Mouse (Mus musculus) liver, embryonic 14.5 days (tissue): ENCODE measurements around the gene Timm50. TPM values are rescaled to one million over a fixed set of nuclear protein-coding genes. Genes with fewer than 3 reads are reported as not detected.

Experiments
- ATAC-seq: fragments of 200-750 bp; cut with Nextera tagmentation; 2 replicates; pipeline ENCODE4 v1.8.0; 2017; ENCODE audit warnings: moderate number of reproducible peaks, mild to moderate bottlenecking, moderate library complexity; ENCODE audit not compliant: insufficient read depth
- DNase-seq, 3 experiments: peaks; one replicate each; pipeline ENCODE4 v3.0.0-alpha.2; 2012 to 2013; ENCODE audit warnings: low read depth in 3 of 3, low spot score in 3 of 3
- H3K27ac ChIP-seq: fragments of 300-500 bp; sonication (generic); 2 replicates; pipeline ENCODE4 v1.5.1; 2014; ENCODE audit warnings: moderate library complexity, mild to moderate bottlenecking, control low read depth, inconsistent platforms
- H3K27me3 ChIP-seq: fragments of 300-500 bp; sonication (generic); 2 replicates; pipeline ENCODE4 v1.6.1; 2014; ENCODE audit warnings: mild to moderate bottlenecking, low read length, moderate library complexity; ENCODE audit not compliant: control insufficient read depth, insufficient read depth
- H3K36me3 ChIP-seq: fragments of 300-500 bp; sonication (generic); replicated peaks from 2 replicates; pipeline ENCODE4 v1.6.1; 2014; ENCODE audit warnings: low read depth; ENCODE audit not compliant: control insufficient read depth, insufficient read depth
- H3K4me1 ChIP-seq, 2 experiments: fragments of 200-500 bp in 1 of 2; fragments of 300-500 bp in 1 of 2; sonication (generic) in 1 of 2; replicated peaks; 2 replicates each; pipeline ENCODE4 v1.6.1; 2012 to 2014; ENCODE audit warnings: antibody characterized with exemption in 1 of 2, inconsistent platforms in 1 of 2, low read length in 1 of 2; ENCODE audit not compliant: control insufficient read depth in 2 of 2, insufficient read depth in 2 of 2
- H3K4me2 ChIP-seq: fragments of 300-500 bp; sonication (generic); 2 replicates; pipeline ENCODE4 v1.6.1; 2014; ENCODE audit warnings: low read depth, mild to moderate bottlenecking, control low read depth, moderate library complexity
- H3K4me3 ChIP-seq, 2 experiments: fragments of 200-500 bp in 1 of 2; fragments of 300-500 bp in 1 of 2; sonication (generic) in 1 of 2; 2 replicates each; pipeline ENCODE4 v1.5.1; 2012 to 2014; ENCODE audit warnings: low read depth in 2 of 2, low read length in 2 of 2, mild to moderate bottlenecking in 2 of 2, control low read depth in 1 of 2, inconsistent platforms in 1 of 2, moderate library complexity in 1 of 2; ENCODE audit not compliant: insufficient read depth in 1 of 2
- H3K9ac ChIP-seq: fragments of 300-500 bp; sonication (generic); replicated peaks from 2 replicates; pipeline ENCODE4 v1.6.1; 2014; ENCODE audit warnings: mild to moderate bottlenecking, control low read depth, moderate library complexity
- H3K9me3 ChIP-seq: fragments of 300-500 bp; sonication (generic); 2 replicates; pipeline ENCODE4 v1.6.1; 2016; ENCODE audit warnings: low read length, mixed read lengths; ENCODE audit not compliant: control insufficient read depth
- CTCF ChIP-seq: IDR thresholded peaks from 2 replicates; pipeline ENCODE4 v1.5.1; 2016; ENCODE audit warnings: antibody characterized with exemption, low read depth, control low read depth
- EP300 ChIP-seq: IDR thresholded peaks from 2 replicates; pipeline ENCODE4 v1.6.1; 2016; ENCODE audit warnings: antibody characterized with exemption, low read depth
- WGBS: fragments of 180-500 bp; shearing (Covaris S2); extraction: QIAGEN DNeasy Blood & Tissue Kit; methylation state at CpG from one replicate; pipeline ENCODE4 v1.1.7; 2014; ENCODE audit not compliant: insufficient replicate concordance; 5-methylcytosine and 5-hydroxymethylcytosine counted together
- polyA plus RNA-seq, 2 experiments: library from polyadenylated mRNA; depleted of rRNA in 1 of 2; stranded (reverse) in 1 of 2; unstranded in 1 of 2; fragments of >200 nt; fragmentation: Nextera tagmentation in 1 of 2; extraction: Ambion mirVana in 1 of 2; gene quantifications; 2 replicates each; pipeline versions ENCODE4 v1.2.1 to v1.2.3; 2012 to 2014

The Timm50 gene
- polyA plus RNA-seq, 2 experiments = 45.4 to 91.1 TPM

DNA sequence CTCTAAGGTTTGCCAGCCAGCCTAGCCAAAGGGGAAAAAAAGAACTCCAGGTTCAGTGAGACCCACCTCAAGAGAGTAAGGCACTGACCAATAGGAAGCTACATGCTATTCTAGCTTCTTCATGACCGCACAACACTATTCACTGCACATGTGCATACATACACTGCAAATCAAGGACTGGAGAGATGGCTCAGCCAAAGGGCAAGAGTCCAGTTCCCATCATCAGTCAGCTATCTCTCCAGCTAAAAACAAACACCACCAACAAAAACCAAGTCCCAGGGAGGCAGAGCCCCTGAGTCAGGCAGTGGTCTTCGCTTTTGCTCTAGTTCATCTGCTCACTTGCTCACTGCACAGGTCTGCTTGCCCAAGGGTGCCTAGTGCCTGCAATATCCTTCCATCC, 16.4 kb upstream of the Timm50 start:
- Histone ChIP-seq H3K27ac (no peak overlapping the region), H3K27me3 (no peaks in the 10 kb centered on the region), H3K9ac (no peak overlapping the region), H3K9me3 (no peaks in the 10 kb centered on the region), H3K36me3 (peaks cover 52% of the 10 kb centered on the region), H3K4me3 (no peak overlapping the region), H3K4me1 (no peaks in the 10 kb centered on the region), H3K4me2 (no peak overlapping the region)
- WGBS = 89% methylated on average over 2 of the region's 2 CpGs
- ATAC-seq (no peak), DNase-seq (no peak)
- TF ChIP-seq CTCF = no peak
- no peak for TF ChIP-seq EP300

DNA sequence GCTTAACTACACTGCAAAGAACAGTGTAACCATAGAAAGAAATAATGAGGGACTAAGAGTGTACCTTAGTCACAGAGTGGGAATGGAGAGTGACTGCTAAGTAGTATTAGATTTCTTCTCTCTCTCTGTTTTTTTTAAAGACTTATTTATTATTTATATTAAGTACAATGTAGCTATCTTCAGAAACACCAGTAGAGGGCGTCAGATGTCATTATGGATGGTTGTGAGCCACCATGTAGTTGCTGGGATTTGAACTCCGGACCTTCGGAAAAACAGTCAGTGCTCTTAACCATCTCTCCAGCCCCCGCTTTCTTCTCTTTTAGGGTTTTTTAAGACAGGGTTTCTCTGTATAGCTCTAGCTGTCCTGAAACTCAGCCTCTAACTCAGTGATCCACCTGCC, 14.6 kb upstream of the Timm50 start:
- Histone ChIP-seq H3K9me3 (no peaks in the 10 kb centered on the region), H3K4me3 (no peak overlapping the region), H3K36me3 (peaks cover 66% of the 10 kb centered on the region), H3K4me2 (no peak overlapping the region), H3K4me1 (no peaks in the 10 kb centered on the region), H3K9ac (no peak overlapping the region), H3K27ac (no peak overlapping the region), H3K27me3 (no peaks in the 10 kb centered on the region)
- WGBS = 70% methylated on average over 4 of the region's 4 CpGs
- ATAC-seq (no peak), DNase-seq (no peak)
- no peak for TF ChIP-seq CTCF
- no peak for TF ChIP-seq EP300

DNA sequence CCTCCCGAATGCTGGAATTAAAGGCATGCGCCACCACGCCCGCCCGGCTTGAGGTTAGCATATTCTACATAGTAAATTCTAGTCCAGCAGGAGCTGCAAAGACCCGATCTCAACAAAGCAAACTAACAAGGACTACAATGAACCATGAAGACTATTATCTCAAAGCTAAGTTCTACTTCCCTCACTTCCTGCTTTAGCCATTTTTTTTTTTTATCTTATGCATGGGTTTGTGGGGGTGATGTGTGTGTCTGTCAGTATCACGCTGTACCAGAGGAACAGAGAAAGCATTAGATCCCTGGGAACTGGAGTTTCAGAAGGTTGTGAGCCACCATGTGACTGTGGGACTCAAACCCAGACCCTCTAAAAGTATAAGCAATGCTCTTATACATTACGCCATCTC, 13.4 kb upstream of the Timm50 start:
- Histone ChIP-seq H3K27me3 (no peaks in the 10 kb centered on the region), H3K9me3 (no peaks in the 10 kb centered on the region), H3K4me1 (no peaks in the 10 kb centered on the region), H3K27ac (no peak overlapping the region), H3K4me2 (no peak overlapping the region), H3K36me3 (peaks cover 70% of the 10 kb centered on the region), H3K4me3 (no peak overlapping the region), H3K9ac (no peak overlapping the region)
- DNase-seq (no peak), ATAC-seq (no peak)
- TF ChIP-seq EP300 (no peak), CTCF (no peak)
- WGBS = 75% methylated on average over 8 of the region's 8 CpGs

DNA sequence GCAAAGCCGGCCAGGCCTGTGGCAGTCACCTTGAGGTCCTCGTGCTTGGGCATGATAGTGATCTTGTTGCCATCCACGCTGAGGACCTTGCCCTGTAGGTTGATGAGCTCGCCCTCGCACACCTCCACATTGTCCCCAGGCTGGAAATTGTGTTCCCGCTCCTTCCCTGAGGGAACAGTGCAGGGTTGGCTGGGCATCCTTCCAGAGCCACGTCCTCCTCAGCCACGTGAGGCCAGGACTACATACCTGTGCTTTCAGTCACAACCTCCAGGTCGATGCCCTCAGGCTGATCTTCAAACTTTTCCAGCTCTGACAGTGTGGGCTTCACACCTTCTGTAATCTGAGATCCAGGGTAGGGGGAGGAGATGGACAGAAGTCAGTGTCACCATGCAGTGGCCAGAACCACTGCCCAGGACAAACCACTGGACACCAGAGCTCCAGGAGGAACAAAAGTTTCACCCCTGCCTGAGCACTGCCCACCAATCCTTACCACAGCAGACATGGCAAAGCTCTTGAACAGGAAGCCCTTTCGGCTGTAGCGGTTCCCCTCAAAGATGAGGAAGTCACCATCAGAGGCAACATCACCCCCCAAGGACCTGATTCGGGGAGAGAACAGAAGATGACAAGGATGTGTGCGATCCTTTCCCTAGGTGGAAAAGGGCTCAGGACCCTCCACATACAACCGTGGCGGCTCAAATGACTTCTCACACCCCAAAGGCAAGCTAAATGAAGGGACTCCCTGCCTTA, 10.3 kb upstream of the Timm50 start:
- H3K27me3 ChIP-seq = no peaks in the 10 kb centered on the region
- H3K9ac ChIP-seq = no peak overlapping the region
- no peak overlapping the region for H3K27ac ChIP-seq
- no peak for TF ChIP-seq CTCF
- TF ChIP-seq EP300 = no peak
- H3K4me3 ChIP-seq = no peak overlapping the region
- H3K36me3 ChIP-seq = peaks cover 82% of the 10 kb centered on the region
- no peaks in the 10 kb centered on the region for H3K4me1 ChIP-seq
- ATAC-seq = peak; percentile 22; the same call in 1 of the 2 replicates
- no peak overlapping the region for H3K4me2 ChIP-seq
- 69% methylated on average over 15 of the region's 15 CpGs for WGBS
- DNase-seq = no peak
- H3K9me3 ChIP-seq = no peaks in the 10 kb centered on the region

DNA sequence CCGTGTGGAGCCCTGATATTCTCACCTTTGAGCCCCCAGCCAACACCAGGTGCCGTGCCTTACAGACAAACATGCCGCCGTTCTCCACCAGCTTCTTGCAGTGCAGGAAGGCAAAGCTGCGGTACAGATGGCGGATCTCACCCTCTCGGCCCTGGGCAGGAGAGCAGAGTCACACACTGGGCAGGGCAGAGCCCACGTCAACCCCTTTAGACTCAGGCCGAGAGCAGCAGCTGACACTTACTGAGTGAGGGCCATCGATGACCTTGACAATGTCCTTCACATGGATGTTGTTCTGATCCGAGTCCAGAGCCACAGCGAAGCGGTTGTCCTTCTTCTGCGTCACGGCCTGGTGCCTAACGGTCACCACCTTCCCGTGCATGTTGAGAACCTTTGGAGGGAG, 6.8 kb upstream of the Timm50 start:
- ATAC-seq (no peak), DNase-seq (no peak)
- Histone ChIP-seq H3K9ac (no peak overlapping the region), H3K27ac (no peak overlapping the region), H3K9me3 (no peaks in the 10 kb centered on the region), H3K4me3 (no peak overlapping the region), H3K27me3 (no peaks in the 10 kb centered on the region), H3K4me2 (no peak overlapping the region), H3K36me3 (peaks cover 85% of the 10 kb centered on the region), H3K4me1 (no peaks in the 10 kb centered on the region)
- no peak for TF ChIP-seq EP300
- no peak for TF ChIP-seq CTCF
- WGBS = 86% methylated on average over 17 of the region's 17 CpGs
